Mouse (Mus musculus): ENCODE measurements at regions not wholly inside any gene's neighbourhood (a gene's known extent, or its start where the extent isn't known, plus 50 kb on each side); places are given as distances from the start of the nearest gene placed in this dataset.
A peak's percentile ranks its signal among the peaks of the same experiment; 100 is the strongest.

GRCm38 (mm10) chr6:99784285-99784684 lies 58.1 kb upstream of the Prok2 start:
- Histone ChIP-seq H3K4me3 (ENCODE audit: insufficient read depth, low read depth, low read length) (no peak overlapping the region), H3K4me1 (ENCODE audit: control insufficient read depth, insufficient read depth, low read length) (peaks cover 9% of the 10 kb centered on the region), H3K27ac (ENCODE audit: insufficient read depth, low read depth, low read length) (peak overlapping the region; percentile 2; the same call in 1 of the 2 replicates)
- 24% methylated on average over 8 of the region's 8 CpGs for WGBS
- TF ChIP-seq CTCF (IDR thresholded peaks at IDR 0.05; ENCODE audit: insufficient read depth, low read depth, low read length) (no peak), POLR2A (IDR thresholded peaks at IDR 0.05; ENCODE audit: insufficient read depth, low read depth, low read length) (no peak)

GRCm38 (mm10) chr6:99782996-99783395 lies 56.8 kb upstream of the Prok2 start:
- TF ChIP-seq POLR2A (IDR thresholded peaks at IDR 0.05; ENCODE audit: insufficient read depth, low read depth, low read length) = no peak
- TF ChIP-seq CTCF (IDR thresholded peaks at IDR 0.05; ENCODE audit: insufficient read depth, low read depth, low read length) = no peak
- Histone ChIP-seq H3K27ac (ENCODE audit: insufficient read depth, low read depth, low read length) (no peak overlapping the region), H3K4me1 (ENCODE audit: control insufficient read depth, insufficient read depth, low read length) (peaks cover 9% of the 10 kb centered on the region), H3K4me3 (ENCODE audit: insufficient read depth, low read depth, low read length) (no peak overlapping the region)
- 92% methylated on average over 2 of the region's 2 CpGs for WGBS

Data from olfactory bulb, adult 2 months (tissue).